Mouse (Mus musculus): ENCODE results near the gene Hoxc12.

Gene Hoxc12

DNA sequence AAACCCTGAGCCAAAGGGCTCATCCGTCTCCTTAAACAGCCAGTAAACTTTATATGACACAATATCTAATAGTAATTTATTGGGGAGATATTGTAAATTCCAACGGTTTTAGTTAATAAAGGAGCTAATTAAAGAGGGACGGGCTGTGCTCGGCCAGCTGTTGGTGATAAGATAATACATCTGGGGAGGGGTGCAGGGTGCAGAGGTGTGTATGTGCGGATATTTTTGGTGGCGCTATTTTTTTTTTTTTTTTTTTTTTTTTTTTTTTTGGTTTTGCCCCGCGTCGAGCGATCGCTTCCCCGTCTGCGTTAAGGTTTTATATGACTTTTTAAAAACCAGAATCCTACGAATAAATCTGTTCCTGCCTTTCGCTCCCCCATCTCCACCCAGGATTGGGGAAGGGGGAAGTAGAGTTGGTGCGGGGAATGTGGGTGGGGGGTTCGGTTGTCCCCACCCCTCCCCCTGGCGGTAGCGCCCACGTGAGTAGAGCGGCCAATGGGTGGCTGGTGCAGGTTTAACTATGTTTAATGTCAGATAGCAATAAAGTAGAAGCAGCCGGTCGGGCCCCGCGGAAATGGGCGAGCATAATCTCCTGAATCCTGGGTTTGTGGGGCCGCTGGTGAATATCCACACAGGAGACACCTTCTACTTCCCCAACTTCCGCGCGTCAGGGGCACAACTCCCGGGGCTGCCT is at the start of gene Hoxc12:
Hoxc12 (plus strand) TSS at position 479 of the 694 bp plus-strand sequence.
- no peak for DNase-seq (ENCODE audit: low spot score)

DNA sequence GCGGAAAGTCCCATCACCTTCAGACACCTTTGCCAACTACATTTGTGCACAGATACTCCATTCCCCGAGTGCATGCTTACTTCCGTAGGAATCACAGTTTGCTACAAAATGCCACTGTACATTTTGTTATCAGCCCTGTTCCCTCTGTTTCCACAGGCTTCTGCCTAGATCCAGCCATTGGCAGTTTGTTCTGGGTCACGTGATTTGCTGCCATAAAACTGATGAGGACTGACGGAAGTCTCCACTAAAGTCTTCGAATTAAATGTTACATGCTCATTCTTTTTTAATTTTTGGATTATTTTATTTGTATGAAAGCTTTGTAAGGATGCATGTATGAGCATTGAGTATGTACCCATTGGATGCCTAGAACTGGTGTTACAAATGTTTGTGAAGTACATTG is 41.4 kb upstream of the Hoxc12 start:
- DNase-seq (ENCODE audit: low spot score): no peak

DNA sequence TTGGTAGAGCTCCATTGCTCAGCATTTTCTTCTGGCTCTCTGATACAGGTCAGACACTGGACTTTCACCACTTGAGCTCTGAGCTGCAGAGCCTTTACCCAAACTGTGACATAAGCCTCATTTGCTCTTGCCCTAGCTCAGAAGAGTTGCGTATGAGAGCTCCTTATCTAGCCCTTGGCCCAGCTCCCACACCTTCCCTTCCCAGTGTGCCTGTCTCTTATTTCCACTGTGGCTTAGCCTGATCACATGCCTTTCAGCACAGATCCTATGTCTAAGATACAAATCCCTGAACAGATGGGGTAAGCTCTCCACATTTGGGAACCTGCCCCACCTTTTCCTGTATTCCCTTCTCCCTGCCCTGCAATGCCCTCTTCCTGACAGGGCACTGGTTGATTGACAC is 31.6 kb upstream of the Hoxc12 start:
- no peak for DNase-seq (ENCODE audit: low spot score)

GRCm38 (mm10) chr15:102909536-102909935 is 27.0 kb upstream of the Hoxc12 start:
- no peak for DNase-seq (ENCODE audit: low spot score)

DNA sequence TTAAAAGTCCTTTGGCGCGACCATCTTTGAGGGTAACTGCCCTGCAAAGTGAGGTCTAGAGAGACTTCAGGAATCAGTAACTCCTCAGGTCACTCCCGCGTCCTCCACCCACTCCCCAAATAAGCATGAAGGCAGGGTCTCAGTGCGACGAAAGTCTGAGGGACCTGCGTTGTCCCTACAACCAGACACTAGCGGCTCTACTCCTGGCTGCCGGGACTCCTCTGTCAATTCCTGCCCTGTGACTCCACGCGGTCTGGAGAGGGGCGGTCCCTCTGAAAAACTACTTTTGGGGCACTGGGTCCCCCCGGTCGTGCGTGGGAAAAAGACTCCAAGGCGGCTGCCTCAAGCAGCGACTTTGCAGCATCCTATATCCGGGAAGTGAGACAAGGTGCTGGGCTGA is 26.5 kb upstream of the Hoxc12 start:
- no peak for DNase-seq (ENCODE audit: low spot score)

- no peak for DNase-seq (ENCODE audit: low spot score)
Measured at GRCm38 (mm10) chr15:102910496-102911095, 26.0 kb upstream of the Hoxc12 start.

- DNase-seq (ENCODE audit: low spot score): no peak
Measured at GRCm38 (mm10) chr15:102913038-102913585, 23.4 kb upstream of the Hoxc12 start.

DNA sequence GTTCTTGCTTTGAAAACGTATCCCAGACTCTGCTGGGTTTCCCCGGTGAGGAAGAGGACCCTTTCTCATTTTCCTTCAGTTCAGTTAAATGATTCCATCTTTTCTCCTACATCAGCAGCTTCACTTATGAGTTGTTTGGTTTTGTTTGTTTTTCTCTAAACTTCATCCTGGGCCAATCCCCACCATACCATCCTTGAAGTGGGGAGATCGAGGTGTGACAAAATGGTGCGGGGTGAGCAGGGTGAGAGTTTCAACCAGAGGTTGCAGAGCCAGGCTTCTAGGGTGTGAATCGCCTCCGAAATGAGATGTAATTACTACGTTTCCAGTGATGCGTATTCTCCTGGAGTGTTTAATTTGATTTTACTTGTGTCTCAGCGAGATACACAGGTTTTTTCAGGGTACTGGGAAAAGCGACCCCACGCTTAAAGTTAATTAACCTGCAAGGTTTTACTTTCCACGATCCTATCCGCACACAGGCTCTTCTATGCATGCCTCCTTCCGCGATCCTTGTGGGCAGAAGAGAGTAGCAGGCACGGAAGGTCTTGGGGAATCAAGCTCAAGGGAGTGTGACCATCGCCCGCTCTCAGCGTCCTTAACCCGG is 18.5 kb upstream of the Hoxc12 start:
- no peak for DNase-seq (ENCODE audit: low spot score)

GRCm38 (mm10) chr15:102918611-102919265 is 17.8 kb upstream of the Hoxc12 start:
- DNase-seq (ENCODE audit: low spot score): no peak

GRCm38 (mm10) chr15:102919336-102920180 is 17.0 kb upstream of the Hoxc12 start:
- DNase-seq (ENCODE audit: low spot score): no peak

GRCm38 (mm10) chr15:102920619-102921018 is 15.9 kb upstream of the Hoxc12 start:
- no peak for DNase-seq (ENCODE audit: low spot score)

DNA sequence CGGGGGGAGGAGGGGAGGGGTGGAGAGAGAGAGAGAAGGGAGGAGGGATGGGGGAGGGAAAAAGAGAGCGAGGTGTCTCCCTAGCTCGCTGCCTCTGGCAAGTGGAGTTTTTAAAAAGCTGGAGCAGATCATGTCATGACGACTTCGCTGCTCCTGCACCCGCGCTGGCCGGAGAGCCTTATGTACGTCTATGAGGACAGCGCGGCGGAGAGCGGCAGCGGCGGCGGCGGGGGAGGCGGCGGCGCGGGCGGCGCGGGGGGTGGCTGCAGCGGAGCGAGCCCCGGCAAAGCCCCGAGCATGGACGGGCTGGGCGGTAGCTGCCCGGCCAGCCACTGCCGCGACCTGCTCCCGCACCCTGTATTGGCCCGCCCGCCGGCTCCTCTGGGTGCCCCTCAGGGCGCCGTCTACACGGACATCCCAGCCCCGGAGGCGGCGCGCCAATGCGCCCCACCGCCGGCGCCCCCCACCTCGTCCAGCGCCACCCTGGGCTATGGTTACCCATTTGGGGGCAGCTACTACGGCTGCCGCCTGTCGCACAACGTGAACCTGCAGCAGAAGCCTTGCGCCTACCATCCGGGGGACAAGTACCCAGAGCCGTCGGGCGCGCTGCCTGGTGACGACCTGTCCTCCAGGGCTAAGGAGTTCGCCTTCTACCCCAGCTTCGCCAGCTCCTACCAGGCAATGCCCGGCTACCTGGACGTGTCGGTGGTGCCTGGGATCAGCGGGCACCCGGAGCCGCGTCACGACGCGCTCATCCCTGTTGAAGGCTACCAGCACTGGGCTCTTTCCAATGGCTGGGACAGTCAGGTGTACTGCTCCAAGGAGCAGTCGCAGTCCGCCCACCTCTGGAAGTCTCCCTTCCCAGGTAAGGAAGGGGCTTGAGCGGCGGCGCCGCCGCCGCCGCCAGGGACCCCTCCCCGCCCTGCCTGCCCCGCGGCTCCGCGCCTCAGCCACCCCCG is 15.2 kb upstream of the Hoxc12 start, which contains the start of gene Hoxc13:
Hoxc13 (plus strand) TSS at position 51 of the 959 bp plus-strand sequence.
- DNase-seq (ENCODE audit: low spot score): no peak

GRCm38 (mm10) chr15:102922012-102922362 is 14.6 kb upstream of the Hoxc12 start:
- no peak for DNase-seq (ENCODE audit: low spot score)

DNA sequence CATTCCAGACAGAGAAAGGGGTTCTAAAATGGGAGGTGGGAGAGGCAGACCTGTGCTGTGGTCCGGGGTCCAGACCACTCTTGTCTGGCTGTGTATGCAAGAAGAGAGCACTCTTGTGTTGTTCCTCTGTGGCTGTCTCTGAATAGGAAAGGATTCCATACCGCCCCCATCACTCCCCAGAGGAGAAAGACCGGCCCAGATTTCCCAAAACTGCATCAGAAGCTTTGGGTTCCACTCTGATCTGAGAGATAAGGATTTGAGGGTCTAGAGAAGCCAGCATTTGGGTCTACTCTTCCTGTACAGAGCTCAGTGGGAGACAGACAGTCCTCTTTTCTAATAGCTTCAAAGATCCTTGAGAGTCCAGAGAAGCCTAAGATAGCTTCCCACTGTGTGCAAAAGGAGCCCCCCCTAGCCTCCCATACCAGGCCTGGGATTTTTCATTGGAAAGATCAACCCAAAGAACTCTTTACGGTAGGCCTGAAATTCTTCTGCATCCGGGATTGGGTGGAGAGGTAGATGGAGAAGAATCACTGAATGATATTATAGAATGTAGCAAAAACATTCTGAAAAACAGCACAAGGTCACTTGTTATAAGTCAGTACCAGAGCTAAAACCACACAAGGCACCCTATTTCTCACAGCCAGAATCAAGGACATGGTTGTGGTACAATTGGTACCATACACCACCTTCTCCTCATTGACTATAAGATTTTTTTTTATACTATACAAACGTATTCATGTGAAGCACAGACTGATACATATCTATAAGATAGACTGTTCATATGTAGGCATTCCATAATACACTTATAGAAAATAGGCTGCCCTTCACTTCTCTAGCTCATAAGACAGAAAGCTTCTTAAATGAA is 13.7 kb upstream of the Hoxc12 start:
- no peak for DNase-seq (ENCODE audit: low spot score)

- no peak for DNase-seq (ENCODE audit: low spot score)
Measured at GRCm38 (mm10) chr15:102927032-102927645, 9.4 kb upstream of the Hoxc12 start.

DNA sequence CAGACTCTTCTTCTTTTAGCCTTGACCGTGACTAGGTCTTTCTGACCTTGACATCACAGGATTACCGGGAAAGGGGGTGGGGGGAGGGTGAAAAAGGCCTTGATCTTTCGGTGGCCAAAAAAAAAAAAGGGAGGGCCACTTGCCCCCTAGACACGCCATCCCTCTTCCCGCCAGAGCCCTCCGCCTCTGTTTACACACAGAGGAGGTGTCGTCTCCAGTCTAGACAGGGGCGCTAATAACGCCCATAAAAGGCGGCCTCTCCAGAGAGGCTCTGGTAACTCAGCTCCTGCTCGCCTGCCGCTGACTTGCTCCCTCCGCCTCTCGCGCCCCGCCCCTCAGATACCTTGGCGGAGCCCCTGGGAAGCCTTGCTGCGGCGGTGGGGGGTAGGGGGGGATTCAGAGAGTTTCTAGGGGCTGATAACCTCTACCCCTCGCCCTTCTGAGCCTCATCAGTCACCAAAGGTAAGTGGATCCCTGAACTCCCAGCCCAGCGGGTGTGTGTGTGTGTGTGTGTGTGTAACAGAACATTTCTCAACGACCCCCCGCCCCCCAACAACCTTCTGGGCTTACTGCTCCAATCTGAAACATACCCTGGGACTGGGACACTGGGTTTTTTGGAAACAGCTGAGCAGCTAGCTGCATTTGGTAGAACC is 4.7 kb upstream of the Hoxc12 start:
- DNase-seq (ENCODE audit: low spot score): no peak

DNA sequence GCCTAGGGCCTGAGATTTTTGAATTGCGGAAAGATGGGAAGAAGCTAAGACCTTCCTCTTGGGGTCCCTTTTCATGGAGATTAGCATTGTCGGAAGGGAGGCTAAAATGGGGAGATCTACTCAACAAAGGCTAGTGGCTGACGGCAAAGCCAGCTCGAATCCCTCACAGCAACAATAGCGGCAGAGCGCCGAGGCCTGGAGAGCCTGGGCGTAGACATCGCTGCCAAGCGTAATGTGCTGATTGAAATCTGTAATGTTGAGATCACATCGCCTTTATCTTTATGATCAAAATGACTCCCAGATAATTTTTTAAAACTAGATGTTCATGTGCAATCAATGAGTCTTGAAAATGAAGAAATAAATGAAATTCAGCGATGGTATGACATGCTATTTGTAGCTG is 2.1 kb upstream of the Hoxc12 start:
- no peak for DNase-seq (ENCODE audit: low spot score)

GRCm38 (mm10) chr15:102934897-102935296 is 1.7 kb upstream of the Hoxc12 start:
- DNase-seq (ENCODE audit: low spot score): no peak
